Mouse (Mus musculus) natural killer cell, adult 2 months (primary cell): ENCODE results near the gene Dlg2.

Experiments used
- DNase-seq, 2 experiments: peaks; one replicate each; pipeline ENCODE4 v3.0.0; 2022; ENCODE audit warnings: low spot score in 2 of 2

Gene Dlg2

GRCm38 (mm10) chr7:90476313-90477245 lies at the start of gene Dlg2:
Gene Dlg2 (plus strand): TSS chr7:90476672.
- DNase-seq: no peak

- DNase-seq: no peak
Measured at GRCm38 (mm10) chr7:90427006-90427405, 49.5 kb upstream of the Dlg2 start.

DNA sequence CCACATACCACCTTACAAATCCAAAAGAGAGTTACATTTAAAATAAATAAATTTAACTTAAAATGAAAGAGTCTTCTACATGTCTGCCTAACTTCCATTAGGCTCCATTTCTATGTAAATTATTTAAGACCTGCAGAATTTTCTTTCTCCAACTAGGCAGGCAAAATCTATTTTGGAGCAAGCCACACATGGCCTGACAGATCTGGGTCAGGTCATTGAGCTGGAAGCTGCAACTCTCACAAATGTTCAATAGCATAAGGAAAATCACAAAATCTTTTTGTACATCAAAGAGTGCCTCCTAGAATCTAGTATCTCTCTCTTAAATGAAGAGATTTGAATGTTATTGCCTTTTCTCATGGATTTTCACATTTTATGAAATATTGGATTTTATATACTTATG lies 44.3 kb upstream of the Dlg2 start:
- no peak for DNase-seq

DNA sequence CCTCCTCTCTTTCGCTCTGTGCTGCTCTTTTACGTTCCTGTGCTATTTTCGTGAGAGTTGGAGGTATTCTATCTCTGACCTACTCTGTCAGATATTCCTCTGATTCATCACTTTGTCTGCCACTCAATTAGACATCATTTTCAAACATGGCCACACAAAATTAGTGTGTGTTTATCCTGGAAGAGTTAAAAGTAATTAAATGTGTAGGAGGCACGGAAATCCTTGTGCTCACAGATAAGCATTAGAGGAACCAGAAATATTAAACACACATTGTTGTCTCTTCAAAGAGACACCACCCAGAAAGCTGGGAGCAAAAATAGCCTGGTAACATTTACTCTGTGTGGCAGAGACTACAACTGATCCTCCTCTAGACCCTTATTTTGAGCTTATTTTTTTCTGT lies 36.4 kb upstream of the Dlg2 start:
- DNase-seq: no peak

- DNase-seq: no peak
Measured at GRCm38 (mm10) chr7:90442070-90442469, 34.4 kb upstream of the Dlg2 start.

- peak; percentile 94 to 96 for DNase-seq
Measured at GRCm38 (mm10) chr7:90442518-90443080, 33.9 kb upstream of the Dlg2 start, which contains the start of gene Crebzf. Gene Crebzf (plus strand): TSS chr7:90442729.

- DNase-seq: peak; percentile 67 to 71
Measured at GRCm38 (mm10) chr7:90443101-90444091, 33.1 kb upstream of the Dlg2 start.

DNA sequence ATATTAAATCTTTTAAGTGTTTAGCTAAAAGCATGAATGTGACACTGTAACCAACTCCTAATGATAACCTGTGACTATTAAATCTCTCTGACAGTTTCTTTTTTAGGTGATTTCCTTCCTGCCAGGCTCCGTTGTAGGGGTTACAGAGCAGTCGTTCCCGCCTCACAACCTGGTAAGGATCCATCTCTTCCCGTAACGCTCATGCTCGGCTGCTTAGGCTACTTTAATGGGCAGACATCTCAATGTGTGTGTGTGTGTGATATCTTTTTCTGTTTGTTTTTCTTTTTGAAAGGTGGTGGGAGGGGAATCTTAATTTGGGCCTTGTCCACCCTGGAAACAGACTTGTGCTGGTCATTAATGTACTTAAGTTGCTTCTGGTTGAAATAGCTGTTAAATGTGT lies 32.3 kb upstream of the Dlg2 start:
- DNase-seq: no peak

- no peak for DNase-seq
Measured at GRCm38 (mm10) chr7:90456149-90456844, 20.2 kb upstream of the Dlg2 start.

DNA sequence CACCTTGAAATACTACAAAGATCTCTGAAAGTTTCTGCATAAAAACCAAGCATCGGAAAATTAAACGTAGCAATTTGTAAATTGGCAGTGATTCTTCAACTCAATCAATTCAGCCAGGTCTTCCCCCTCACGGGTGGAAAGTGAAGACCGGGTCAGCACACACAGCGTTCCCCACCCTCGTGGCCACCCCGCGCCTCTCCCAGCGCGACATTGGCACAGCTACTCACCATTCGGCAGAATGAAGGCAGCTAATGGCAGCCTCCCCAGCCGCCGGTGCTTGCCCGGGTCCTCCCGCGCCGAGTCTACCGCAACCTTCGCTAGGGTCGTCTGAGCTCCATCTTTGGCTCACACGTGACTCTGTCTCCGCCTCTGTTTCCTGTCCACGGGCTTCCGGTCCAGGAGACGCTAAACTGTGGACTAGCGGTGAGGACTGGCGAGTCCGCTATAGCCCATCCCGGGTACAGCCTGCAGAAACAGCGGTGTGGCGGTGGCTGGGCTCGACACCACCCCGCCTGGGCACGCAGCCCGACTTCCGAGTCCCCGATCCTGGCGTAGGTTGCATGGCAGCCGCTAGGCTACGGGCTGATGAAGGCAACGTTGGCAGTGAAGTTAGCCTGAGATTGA lies 19.5 kb upstream of the Dlg2 start, which contains the start of gene Tmem126a:
Tmem126a (minus strand) TSS at position 385 of the 624 bp plus-strand sequence.
- DNase-seq: peak; percentile 79 to 83

DNA sequence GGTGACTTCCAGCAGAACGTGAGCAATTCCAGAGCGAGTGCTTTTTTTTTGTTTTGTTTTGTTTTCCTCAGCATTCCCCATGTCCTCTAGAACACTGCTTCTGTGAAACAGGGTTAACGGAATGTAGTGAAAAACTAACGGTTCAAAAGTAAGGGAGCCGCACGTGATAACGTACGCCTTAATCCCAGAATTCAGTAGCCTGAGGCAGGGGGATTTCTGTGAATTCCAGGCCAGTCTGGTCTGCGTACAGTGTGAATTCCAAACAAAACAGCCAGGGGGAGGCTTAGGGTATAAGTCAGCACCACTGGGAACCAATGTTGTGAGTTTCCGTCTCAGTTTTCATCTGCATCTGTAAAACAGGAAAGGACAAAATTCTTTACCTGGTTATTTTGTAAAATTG lies 19.0 kb upstream of the Dlg2 start:
- no peak for DNase-seq

DNA sequence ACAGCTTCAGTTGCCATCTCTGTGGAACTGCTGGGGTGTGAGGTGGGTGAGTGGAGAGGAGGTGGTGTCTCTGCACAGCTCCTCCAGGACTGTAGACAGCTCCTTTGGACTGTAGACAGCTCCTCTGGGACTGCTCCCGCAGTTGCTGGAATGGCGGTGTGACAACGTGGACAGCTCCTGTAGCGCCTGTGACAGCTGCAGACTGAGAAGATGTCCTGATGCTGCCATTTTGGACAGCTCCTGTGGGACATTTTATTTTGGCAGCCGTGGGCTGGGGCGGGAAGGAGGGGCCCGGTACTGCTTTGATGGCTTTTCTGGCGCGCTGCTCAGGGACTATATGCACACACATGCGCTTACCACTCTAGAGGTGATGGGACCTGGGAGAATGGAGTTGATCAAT lies 16.1 kb upstream of the Dlg2 start:
- DNase-seq: no peak

DNA sequence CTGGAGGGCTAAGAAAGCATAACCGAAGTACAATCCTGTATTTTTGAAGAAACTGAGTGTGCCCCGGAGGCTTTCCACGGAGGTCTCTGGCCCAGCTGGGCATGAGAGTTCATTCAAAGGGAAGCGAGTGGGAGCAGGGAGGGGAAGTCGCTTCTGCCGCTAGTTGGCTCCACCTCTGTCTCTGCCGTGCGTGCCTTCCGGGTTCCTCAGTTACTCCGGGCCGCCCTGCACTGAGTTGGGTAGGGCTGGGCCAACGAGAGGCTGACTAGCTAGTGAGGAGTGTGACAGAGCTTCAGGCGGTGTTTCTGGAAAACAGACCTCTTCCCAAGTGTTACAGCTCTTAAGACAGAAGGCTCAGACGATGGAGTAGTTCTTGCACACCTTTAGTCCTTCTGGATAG lies 15.5 kb upstream of the Dlg2 start:
- peak; percentile 34 to 43 for DNase-seq

DNA sequence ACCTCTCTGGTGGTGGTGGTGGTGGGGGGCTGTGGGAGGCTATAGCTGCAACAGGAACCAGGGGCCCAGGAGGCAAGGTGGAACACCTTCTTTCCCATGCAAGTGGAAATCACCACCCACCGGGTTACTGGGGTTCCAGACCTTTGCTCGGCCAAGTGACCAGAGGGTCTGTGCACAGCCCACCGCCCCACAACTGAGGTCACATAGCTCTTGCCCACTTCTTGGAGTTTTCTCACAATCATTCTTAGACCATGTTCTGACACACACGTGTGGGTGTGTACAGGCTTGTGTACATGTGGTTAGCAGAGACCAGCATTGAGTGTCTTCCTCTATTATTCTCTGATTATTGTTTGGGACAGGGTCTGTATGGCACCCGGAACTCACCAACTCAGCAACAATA lies 15.0 kb upstream of the Dlg2 start:
- no peak for DNase-seq

DNA sequence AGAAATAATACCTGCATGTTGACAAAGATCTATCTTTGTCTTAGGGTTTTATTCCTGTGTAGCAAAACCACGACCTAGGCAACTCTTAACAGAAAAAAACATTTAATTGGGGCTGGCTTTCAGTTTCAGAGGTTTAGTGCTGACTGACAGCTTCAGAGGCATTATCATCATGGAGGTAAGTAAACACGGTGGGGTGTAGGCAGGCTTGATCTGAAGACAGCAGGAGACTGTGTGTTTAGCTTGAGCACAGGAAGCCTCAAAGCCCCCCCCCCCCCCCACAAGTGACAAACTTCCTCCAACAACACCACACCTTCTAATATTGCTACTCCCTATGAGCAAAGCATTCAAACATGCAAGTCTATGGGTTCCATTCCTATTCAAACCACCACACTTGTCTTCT lies 3.0 kb upstream of the Dlg2 start:
- DNase-seq: no peak

DNA sequence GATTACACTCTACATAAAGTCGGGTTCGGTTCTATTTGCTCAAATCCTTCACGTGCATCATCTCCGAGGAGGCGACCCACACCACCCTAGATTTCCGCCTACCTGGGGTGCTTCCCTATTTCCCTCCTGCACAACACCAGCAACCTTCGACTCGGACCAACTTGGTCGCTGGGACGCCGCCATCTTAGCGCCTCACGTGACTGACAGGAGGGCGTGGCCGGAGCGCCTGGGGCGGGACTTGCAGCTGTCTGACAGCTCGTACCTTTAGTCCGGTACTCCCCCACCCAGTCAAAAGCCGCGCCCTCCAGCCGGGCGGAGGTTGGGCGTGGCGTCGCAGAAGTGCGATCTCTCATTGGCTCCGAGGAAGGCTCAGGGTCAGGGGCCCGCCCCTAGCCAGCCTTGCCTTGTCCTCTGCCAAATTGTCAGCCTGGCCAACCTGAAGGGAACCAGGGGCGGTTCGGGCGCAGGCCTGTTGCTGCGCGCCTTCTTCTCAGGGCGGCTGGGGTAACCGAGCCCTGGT lies 619 bp upstream of the Dlg2 start, which contains the start of gene Tmem126b:
Tmem126b (minus strand) TSS at position 209 of the 520 bp plus-strand sequence.
- peak; percentile 99 for DNase-seq

DNA sequence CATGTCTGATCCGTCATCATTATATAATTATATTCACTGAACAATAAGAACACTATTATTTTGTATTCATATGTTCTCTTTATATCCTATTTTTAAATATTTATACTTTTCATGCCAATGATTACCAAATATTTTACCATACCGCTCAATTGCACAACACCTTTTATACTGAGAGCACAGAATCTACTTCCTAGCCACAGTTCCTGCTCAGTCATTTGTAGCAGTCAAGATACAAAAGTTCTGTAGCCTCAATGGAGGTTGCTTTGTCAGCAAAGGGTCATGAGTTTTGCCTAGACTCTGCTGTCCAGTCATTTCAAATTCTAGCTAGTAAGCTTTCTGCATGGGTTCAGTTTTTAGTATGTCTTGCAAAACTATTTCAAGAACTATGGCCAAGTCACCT lies 6.1 kb downstream of the Dlg2 start:
- DNase-seq: no peak

- no peak for DNase-seq
Measured at GRCm38 (mm10) chr7:90508124-90508523, 31.7 kb downstream of the Dlg2 start.

DNA sequence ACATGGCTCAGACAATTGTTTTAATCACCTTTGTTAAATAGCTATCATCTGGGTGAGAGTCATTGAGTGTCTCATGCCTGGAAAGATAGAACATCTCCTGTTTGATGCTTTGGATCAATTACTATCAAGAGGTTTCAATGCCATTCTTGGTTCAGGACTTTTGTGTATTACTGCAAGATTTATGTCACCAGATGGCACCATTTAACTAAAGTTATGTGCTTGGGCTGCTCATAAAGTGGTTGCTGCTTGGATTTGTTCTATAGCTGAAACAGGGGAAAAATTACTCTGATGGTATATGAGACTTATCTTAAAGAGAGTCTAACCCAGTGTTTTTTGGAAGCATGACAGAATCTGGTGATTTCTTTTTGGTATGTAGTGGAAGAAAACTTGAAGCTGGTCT lies 35.8 kb downstream of the Dlg2 start:
- no peak for DNase-seq
